Mouse (Mus musculus) urinary bladder, postnatal 36 days (tissue): Measurements from ENCODE around the gene Minos1.

Source experiments
- DNase-seq, 2 experiments: peaks; one replicate each; pipeline ENCODE4 v3.0.0; 2022; ENCODE audit warnings: low spot score in 2 of 2, mixed read lengths in 1 of 2

The Minos1 gene

GRCm38 (mm10) chr4:139144577-139144976 is 13.7 kb upstream of the Minos1 start:
- DNase-seq: no peak

GRCm38 (mm10) chr4:139142985-139143384 is 12.1 kb upstream of the Minos1 start:
- DNase-seq: no peak

GRCm38 (mm10) chr4:139141785-139142184 is 10.9 kb upstream of the Minos1 start:
- no peak for DNase-seq

DNA sequence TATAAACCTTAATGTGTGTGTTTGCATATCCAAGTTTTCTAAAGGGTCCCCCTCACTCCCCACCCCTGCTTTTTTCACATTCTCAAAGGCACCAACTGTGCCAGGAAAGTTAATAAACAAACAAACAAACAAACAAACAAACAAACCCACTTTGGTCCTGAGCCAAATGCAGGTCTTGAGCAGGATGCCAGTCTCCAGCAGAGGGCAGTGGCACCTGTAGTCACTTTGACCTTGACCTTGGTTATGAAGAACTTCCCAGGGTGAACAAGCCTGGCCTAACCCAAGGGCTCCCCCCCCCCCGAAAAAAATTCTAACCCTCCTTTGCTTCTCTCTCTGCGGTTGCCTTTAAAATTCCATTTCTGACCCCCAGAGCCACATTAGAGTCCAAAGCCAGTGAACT is 9.4 kb upstream of the Minos1 start:
- DNase-seq: no peak

DNA sequence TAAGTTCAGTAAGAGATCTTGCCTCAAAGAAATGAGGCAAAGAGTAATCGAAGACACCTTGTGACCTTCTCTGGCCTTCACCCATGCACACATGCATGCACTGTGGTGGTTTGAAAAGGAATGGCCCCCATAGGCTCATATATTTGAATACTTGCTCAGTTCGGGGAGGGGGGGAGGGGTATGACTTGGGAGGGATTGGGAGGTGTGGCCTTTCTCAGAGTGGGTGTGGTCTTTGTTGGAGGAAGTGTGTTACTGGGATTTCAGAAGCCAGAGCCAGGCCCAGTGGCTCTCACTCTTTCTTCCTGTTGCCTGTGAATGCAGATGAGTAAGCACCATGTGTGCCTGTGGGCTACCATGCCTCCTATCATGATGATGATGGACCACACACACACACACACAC is 5.1 kb upstream of the Minos1 start:
- no peak for DNase-seq

- no peak for DNase-seq
Observed at GRCm38 (mm10) chr4:139133109-139133508, 2.2 kb upstream of the Minos1 start.

DNA sequence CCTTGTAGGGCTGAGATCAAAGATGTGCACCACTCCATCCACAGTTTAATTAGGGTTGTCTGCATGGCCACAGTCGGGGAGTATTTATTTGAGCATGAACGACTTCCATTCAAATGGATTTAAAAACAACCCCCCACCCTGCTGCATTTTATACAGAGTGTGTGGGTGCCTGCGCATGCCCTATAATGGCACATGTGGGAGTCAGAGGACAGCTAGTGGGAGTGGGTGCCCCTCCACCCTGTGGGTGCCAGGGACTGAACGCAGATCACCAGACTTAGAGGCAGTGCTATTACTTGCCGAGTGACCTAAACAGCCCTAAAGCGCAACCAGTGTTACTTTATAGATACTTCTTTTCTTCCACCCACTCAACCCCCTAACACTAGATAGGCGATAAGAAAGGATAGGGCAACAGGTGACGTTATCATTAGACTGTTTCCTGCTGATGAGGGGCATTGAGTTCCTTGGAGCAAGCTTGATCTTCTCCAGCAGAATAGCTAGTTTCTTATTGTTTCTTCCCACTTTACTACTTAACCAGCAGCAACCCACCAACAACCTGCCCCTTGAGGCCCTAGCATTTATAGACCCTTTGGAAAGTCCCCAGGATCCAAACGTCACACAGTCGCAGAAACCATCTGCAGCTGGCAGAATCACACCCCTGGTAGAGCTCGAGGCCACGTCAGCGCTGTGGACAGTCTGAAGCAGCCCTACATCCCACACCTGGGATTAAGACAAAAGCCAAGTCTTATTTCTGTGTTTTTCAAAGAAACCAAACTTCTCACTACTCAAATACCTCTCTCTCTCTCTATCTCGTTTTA is 1.2 kb upstream of the Minos1 start:
- DNase-seq: no peak

GRCm38 (mm10) chr4:139129806-139130700 is 860 bp downstream of the Minos1 start:
- peak in 1 of 2 experiments; percentile 29 for DNase-seq

GRCm38 (mm10) chr4:139126475-139126874 is 4.4 kb downstream of the Minos1 start:
- no peak for DNase-seq

GRCm38 (mm10) chr4:139124940-139125339 is 6.0 kb downstream of the Minos1 start:
- DNase-seq: no peak

DNA sequence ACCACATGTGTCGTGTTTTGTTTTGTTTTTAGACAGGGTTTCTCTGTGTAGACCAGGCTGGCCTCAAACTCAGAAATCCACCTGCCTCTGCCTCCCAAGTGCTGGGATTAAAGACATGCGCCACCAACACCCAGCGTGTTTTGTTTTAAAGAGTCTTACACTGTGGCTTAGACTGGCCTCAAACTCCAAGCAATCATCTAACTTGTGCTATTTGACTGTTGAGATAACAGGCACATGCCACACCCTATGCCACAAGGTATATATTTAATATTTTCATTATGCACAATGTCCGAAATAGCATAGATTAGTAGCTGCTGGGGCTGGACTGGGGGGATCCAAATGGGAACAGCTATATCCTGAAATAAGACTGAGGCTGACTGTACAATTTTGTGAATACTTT is 8.4 kb downstream of the Minos1 start:
- DNase-seq: no peak

- no peak for DNase-seq
Observed at GRCm38 (mm10) chr4:139120998-139121397, 9.9 kb downstream of the Minos1 start.

DNA sequence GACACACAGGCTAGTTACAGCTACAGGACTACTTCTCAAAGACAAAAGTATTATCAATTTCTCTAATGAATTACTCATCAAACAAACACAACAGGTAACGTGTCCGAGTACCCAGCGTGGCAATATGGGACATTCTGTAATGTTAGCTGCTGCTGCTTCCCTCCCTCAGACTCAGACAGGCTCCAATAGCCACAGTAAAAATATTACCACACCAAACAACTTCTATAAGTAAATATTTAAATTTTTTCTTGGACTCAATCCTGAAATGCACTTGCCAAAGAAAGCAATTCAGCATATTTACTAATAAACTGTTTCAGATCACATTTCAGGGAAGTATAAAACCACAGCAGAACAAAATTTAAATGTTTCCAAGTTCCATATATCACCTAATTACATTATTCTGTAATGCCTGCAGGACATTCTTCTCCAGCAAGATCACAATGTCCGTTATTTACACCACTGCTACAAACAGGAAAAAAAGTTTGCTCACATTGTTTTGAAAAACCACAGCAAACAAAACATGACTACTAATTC is 10.6 kb downstream of the Minos1 start:
- DNase-seq: no peak

DNA sequence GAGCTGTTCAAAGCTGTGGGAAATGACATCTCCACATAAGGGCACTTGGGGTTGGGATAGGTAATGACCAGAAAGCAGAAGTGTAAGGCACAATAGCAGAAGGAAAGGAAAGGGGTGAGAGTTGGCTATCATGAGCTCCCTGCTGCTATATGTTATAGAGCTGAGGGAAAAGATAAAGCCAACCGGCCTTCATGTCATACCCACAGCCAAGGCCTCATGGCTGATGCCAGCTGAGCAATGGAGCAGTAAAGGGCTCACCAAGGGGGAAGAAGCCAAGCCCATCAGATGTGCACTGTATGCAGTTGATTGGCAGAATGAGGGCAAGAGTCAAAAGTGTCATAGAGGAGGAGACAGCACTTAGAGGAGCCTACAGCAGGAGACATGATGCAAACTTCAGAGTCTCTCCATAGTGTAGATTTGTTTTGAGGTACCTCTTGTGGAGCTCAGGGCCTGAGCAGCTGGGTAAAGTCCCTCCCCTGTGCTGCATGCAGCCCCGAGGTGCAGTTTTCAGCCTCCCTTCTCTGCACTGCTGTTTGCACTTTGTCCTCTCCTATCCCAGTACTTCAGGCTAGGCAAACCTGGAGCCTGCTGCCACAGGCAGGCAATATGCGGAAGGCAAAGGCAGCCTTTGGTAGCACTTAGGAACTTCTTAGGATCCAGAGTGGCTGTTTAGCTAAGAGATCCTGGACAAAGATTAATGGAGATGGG is 14.4 kb downstream of the Minos1 start:
- no peak for DNase-seq

DNA sequence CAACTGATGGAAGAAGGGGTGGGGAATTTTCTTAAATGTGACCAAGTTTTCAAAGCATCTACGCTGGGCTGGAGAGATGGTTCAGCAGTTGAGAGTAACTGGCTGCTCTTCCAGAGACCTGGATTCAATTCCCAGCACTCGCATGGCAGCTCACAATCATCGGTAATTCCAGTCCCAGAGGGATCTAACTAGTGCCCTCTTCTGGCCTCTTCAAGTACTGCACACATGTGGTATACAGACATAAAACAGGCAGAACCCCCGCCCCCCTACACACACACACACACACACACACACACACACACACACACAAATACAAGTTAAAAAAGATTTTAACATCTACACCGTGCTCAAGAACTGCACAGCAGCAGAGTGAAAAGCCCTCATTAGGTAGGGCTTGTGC is 15.2 kb downstream of the Minos1 start:
- no peak for DNase-seq

DNA sequence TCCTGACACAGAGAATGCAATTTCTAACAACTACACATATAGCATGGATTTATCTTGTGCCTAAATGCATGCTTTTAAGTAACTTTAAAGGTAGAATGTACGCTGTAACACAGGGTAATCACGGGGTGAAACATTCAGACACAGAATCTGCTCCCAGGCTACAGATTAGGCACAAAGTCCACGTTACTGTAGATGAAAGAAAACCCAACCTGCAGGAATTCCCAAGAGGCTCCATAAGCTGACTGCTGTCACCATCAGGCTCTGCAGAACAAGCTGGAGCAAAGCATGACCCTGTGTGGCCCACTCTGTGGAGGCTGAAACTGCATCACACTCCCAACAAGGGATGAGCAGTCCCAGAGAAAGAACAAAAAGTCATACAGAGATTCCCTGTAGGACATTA is 18.4 kb downstream of the Minos1 start:
- no peak for DNase-seq

DNA sequence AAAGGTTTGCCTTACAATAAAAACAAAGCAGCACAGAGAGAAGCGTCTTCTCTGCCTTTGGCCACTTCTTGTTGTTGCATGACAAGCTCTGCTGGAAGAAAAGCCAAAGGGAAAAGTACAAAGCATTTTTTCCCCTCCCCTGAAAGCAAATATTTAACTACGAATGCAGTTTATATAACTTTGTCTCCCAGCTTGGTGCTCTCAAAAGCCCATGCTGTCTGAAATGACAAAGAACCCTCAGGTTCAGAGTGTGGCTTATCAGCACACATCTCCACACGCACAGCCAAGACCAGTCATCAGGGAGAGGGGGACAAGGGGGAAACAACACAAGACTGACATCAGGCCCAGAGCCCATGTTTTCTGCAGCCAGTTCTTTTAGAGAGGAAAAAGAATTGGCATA is 19.5 kb downstream of the Minos1 start:
- DNase-seq: no peak

- no peak for DNase-seq
Observed at GRCm38 (mm10) chr4:139110858-139111257, 20.1 kb downstream of the Minos1 start.

- no peak for DNase-seq
Observed at GRCm38 (mm10) chr4:139105453-139105852, 25.5 kb downstream of the Minos1 start.

- DNase-seq: no peak
Observed at GRCm38 (mm10) chr4:139101546-139101945, 29.4 kb downstream of the Minos1 start.

- no peak for DNase-seq
Observed at GRCm38 (mm10) chr4:139100326-139100725, 30.6 kb downstream of the Minos1 start.

GRCm38 (mm10) chr4:139096201-139096600 is 34.7 kb downstream of the Minos1 start:
- DNase-seq: no peak
